Mouse (Mus musculus) neutrophil, adult 65 days (primary cell): ENCODE measurements around the gene Erbb3. TPM values are rescaled to one million over a fixed set of nuclear protein-coding genes. Genes with fewer than 3 reads are reported as not detected.

ENCODE experiments used
- total RNA-seq: library from RNA; stranded (reverse); gene quantifications from 2 replicates; pipeline ENCODE4 v1.2.4, GENCODE M21; 2023

Erbb3 gene
- total RNA-seq, result 0.35 and 0.50 TPM in 2 replicates

GRCm38 (mm10) chr10:128589464-128590192, at the start of gene Erbb3:
TSS of gene Erbb3 (minus strand) at chr10:128589652.

DNA sequence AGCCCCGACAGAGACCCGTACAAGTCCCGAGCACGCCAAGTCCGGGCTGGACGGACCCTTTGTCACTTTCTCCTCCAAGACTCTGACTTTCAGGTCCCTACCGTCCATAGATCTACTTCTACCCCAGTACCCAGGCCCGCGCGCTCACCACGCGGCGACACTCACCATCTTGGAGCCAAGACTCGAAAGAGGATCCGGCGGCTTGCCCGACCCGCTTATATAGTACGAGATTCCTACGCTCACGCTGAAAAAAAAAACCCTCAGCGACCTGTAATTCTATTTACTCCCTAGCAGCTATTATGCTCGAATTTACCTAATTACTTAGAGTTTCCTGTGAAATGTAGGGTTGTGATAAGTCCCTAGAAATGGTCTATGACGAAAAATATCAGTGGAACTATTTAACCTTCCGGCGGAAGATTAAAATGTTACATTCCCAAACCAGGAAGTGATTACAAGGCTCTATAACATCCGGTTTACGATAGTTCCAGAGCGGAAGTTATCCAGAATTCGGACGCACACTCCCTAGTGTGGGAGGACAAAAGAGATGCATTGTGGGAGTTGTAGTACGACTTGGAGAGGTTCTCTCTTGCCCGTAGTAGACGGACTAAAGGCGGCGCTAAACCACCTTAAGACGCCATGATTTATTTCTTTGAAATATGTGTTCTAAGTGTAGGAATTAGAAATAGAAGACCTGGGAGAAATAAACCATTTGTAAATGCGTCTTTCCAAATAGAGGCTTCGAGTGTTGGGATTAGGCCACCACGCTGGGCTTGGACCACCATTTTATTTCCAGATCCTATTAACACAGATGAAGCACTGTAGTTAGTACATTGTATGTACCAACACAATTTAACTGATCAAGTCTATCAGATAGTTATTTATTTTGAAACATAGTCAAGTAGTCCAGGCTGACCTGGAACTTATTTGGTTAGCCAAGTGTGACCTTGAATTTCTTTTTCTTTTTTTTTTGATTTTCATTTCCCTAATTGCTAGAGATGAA, 37.2 kb upstream of the Erbb3 start, which contains the start of gene Rps26:
Rps26 (minus strand) TSS at position 437 of the 1,000 bp plus-strand sequence.

DNA sequence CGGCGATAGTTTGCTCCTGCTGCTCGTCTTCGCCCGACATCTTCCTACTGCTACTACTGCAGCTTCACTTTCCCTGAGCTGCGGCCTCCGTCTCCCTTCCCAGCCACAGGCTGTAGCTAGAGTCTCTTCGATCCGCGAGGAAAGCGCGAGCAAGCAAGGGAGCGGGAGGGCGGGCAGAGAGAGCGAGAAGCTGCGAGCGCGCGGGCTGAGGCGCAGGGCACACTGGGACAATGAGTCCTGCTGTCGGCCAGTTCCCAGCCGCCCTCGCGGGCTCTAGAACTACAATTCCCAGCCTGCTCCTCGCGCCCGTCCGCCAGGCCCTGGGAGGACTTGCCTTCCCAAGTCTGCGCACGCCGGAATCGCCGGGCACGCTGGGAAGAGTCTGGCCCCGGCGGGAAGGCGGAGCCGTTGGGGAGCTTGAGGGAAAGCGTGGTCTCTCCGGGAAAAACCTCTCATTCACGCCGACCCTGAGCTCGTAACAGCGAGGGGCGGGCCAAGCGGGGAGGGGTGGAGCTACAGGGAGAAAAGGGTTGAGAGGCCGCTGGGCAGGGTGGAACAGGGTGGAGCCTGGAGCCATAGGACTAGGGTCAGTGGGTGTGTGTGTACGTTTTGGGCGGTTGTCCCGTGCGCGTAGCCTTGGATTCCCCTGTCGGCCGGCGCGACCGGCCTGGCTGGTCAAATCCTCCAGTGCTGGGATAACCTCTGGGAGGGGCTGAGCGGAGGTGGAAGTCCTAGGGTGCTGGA, 23.5 kb downstream of the Erbb3 start, which contains the start of gene Pa2g4:
Pa2g4 (minus strand) TSS at position 200 of the 744 bp plus-strand sequence.

GRCm38 (mm10) chr10:128548947-128549681, 40.3 kb downstream of the Erbb3 start, which contains the start of gene Rpl41:
TSS of gene Rpl41 (minus strand) at chr10:128549305.

GRCm38 (mm10) chr10:128547361-128548032, 42.0 kb downstream of the Erbb3 start, which contains the start of gene Zc3h10:
TSS of gene Zc3h10 (minus strand) at chr10:128547774.

GRCm38 (mm10) chr10:128525671-128526308, 63.7 kb downstream of the Erbb3 start, which contains the start of gene Esyt1:
TSS of gene Esyt1 (minus strand) at chr10:128525871.

Other genes starting within 250 kb of the Erbb3 start
- gene Coq10a, start 220.7 kb downstream of the Erbb3 start, total RNA-seq, result 15.2 and 19.1 TPM in 2 replicates
- 29.8 and 44.1 TPM in 2 replicates for gene Ankrd52, start 212.5 kb downstream of the Erbb3 start, total RNA-seq
- not detected in 2 replicates for gene Slc39a5, start 188.4 kb downstream of the Erbb3 start, total RNA-seq
- gene Nabp2, start 178.2 kb downstream of the Erbb3 start, total RNA-seq, result 23.4 and 31.8 TPM in 2 replicates
- 37.4 and 48.3 TPM in 2 replicates for gene Rnf41, start 178.0 kb downstream of the Erbb3 start, total RNA-seq
- 79.4 TPM in 2 replicates for gene Smarcc2, start 130.4 kb downstream of the Erbb3 start, total RNA-seq
- gene Myl6, start 95.5 kb downstream of the Erbb3 start, total RNA-seq, result 1,119 and 1,205 TPM in 2 replicates
- 1.9 and 2.0 TPM in 2 replicates for gene Myl6b, start 91.0 kb downstream of the Erbb3 start, total RNA-seq
- gene Esyt1, start 63.8 kb downstream of the Erbb3 start, total RNA-seq, result 116 and 144 TPM in 2 replicates
- 21.4 and 25.9 TPM in 2 replicates for gene Zc3h10, start 41.9 kb downstream of the Erbb3 start, total RNA-seq
- gene Rpl41, start 40.3 kb downstream of the Erbb3 start, total RNA-seq, result 1,166 and 1,291 TPM in 2 replicates
- 28.5 and 31.0 TPM in 2 replicates for gene Pa2g4, start 23.7 kb downstream of the Erbb3 start, total RNA-seq
- 150 and 359 TPM in 2 replicates for gene Rps26, start 37.1 kb upstream of the Erbb3 start, total RNA-seq
- gene Ikzf4, start 56.3 kb upstream of the Erbb3 start, total RNA-seq, result 0.16 TPM in 1 of 2 replicates, not detected in the other
- 1.0 and 1.2 TPM in 2 replicates for gene Suox, start 84.4 kb upstream of the Erbb3 start, total RNA-seq
- gene Rab5b, start 106.6 kb upstream of the Erbb3 start, total RNA-seq, result 95.8 and 96.9 TPM in 2 replicates
- 2.3 and 2.6 TPM in 2 replicates for gene Pmel, start 114.5 kb upstream of the Erbb3 start, total RNA-seq
- 71.8 and 90.9 TPM in 2 replicates for gene Cdk2, start 115.4 kb upstream of the Erbb3 start, total RNA-seq
- gene Dgka, start 155.2 kb upstream of the Erbb3 start, total RNA-seq, result 46.0 and 58.2 TPM in 2 replicates
- 23.9 and 25.2 TPM in 2 replicates for gene Pym1, start 158.2 kb upstream of the Erbb3 start, total RNA-seq
- gene Mmp19, start 201.3 kb upstream of the Erbb3 start, total RNA-seq, result 4.7 and 6.9 TPM in 2 replicates
- 59.9 and 86.6 TPM in 2 replicates for gene Dnajc14, start 214.4 kb upstream of the Erbb3 start, total RNA-seq
- 5.1 and 5.8 TPM in 2 replicates for gene Tmem198b, start 214.7 kb upstream of the Erbb3 start, total RNA-seq
- gene Sarnp, start 227.7 kb upstream of the Erbb3 start, total RNA-seq, result 24.9 and 29.6 TPM in 2 replicates
- 20.0 and 24.0 TPM in 2 replicates for gene Ormdl2, start 232.0 kb upstream of the Erbb3 start, total RNA-seq